Mouse (Mus musculus): ENCODE data around the gene Crtc1.

The Crtc1 gene

GRCm38 (mm10) chr8:70463306-70463705, 23.9 kb upstream of the Crtc1 start:
- DNase-seq (ENCODE audit: extremely low spot score, low read depth, low spot score): no peak

DNA sequence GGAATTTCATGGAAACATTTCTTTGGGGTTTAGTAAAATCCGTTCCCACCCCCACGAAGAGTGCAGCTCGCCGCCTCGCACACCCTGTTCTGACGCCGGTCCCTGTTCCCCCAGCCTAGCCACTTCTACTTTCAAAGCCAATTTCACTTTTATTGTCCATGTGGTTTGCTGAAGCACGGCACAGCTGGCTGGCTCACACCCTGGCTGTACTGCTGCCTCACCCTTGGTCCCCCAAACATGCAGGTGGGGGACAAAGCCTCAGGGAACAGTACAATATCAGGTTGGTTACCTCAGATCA, 23.1 kb upstream of the Crtc1 start:
- DNase-seq (ENCODE audit: extremely low spot score, low read depth, low spot score): no peak

DNA sequence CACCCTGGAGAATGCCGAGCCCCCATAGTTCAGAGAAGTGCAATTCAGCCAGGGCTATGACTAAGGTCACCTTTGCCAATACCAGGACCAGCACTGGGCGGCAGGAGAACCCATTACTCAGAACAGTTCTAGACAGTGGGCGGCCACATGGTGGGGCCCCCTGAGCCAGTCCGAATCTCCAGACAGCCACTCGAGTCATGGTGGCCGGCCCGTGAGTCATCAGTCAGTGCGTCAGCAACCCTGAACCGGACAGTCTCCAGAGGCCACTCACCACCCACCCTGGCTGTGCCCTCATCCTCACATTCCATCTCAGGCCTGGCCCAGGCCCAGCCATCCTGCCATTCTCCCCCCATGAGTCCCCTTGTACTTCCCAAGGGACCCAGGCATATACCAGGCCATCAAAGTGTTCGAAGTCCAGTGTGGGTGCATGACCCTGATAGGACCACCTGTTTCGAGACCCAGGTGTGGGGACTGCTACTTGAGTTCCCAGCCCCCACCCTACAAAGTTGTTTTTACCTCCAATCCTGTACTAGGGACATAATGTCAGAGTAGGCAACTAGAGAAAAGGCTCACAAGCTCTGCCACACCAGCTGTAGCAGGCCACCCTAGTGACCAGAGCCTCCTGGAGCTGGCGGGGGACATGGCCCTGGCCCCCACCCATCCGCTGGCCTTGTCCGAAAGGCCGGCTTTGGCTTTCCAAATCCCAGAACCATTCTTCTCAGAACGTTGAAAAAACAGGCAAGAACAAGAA, 22.6 kb upstream of the Crtc1 start:
- DNase-seq (ENCODE audit: extremely low spot score, low read depth, low spot score): no peak

DNA sequence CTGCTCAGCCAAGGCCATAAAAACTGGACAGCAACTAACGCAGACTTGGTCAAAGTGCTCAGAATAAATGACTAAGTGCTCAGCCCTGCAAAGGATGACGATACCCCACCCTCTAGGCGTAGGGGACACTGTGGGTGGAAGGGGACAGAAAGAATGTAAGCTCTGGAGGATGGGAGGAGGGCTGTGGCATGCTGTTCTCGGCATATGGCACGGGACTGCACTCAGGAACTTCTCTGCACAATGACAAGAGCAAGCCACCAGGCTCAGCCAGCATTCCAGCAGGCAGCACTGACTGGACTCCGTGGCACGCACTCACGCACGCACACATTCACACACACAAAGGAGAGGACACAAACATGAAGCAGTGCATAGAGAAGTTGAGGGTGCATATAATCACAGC, 21.2 kb upstream of the Crtc1 start:
- no peak for DNase-seq (ENCODE audit: extremely low spot score, low read depth, low spot score)

- no peak for DNase-seq (ENCODE audit: extremely low spot score, low read depth, low spot score)
These were observed 20.8 kb upstream of the Crtc1 start for GRCm38 (mm10) chr8:70460199-70460598.

- DNase-seq (ENCODE audit: extremely low spot score, low read depth, low spot score): no peak
These were observed 20.3 kb upstream of the Crtc1 start for GRCm38 (mm10) chr8:70459636-70460035.

DNA sequence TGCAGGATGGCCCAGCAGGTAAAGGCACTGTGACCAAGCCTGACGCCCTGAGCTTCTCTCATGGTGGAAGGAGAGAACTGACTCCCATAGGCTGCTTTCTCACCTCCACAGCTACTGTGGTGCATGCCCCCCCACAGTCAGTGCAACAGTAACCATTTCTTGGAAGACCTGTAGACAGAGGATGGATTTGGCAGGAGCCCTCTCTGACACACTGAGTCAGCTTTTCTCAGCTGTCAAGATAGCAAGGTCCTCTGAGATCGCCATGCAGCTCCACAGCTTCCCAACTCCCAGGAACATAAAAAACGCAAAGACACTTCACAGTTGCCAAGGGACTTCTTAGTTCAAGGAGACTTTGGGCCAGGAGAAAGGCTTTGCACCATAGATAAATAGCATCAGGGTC, 19.1 kb upstream of the Crtc1 start:
- no peak for DNase-seq (ENCODE audit: extremely low spot score, low read depth, low spot score)

- DNase-seq (ENCODE audit: extremely low spot score, low read depth, low spot score): no peak
These were observed 18.5 kb upstream of the Crtc1 start for GRCm38 (mm10) chr8:70457882-70458281.

- DNase-seq (ENCODE audit: extremely low spot score, low read depth, low spot score): no peak
These were observed 17.6 kb upstream of the Crtc1 start for GRCm38 (mm10) chr8:70456996-70457395.

GRCm38 (mm10) chr8:70453852-70454251, 14.5 kb upstream of the Crtc1 start:
- DNase-seq (ENCODE audit: extremely low spot score, low read depth, low spot score): no peak

GRCm38 (mm10) chr8:70452196-70452966, 13.0 kb upstream of the Crtc1 start:
- no peak for DNase-seq (ENCODE audit: extremely low spot score, low read depth, low spot score)

GRCm38 (mm10) chr8:70447639-70448420, 8.5 kb upstream of the Crtc1 start:
- no peak for DNase-seq (ENCODE audit: extremely low spot score, low read depth, low spot score)

- DNase-seq (ENCODE audit: extremely low spot score, low read depth, low spot score): no peak
These were observed 6.6 kb upstream of the Crtc1 start for GRCm38 (mm10) chr8:70445988-70446387.

DNA sequence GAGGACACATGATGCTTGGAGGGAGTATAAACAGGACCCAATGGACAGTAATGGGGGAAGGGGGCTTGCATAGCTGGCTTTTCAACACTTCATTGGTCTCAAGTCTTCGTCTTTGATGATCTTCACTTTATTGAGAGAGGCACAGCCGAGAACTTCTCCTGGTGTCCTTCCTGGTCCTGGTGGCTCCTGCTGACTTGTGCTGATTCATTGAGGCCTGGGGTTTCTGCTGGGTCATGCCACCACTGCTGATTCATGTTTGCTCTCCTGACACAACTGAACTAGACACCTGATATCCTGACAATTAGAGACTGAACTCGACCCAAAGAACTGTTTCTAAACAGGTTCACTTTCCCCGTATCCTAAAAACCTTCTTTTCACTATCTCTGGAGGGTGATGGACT, 3.9 kb upstream of the Crtc1 start:
- DNase-seq (ENCODE audit: extremely low spot score, low read depth, low spot score): no peak

GRCm38 (mm10) chr8:70441565-70441964, 2.2 kb upstream of the Crtc1 start:
- DNase-seq (ENCODE audit: extremely low spot score, low read depth, low spot score): no peak

DNA sequence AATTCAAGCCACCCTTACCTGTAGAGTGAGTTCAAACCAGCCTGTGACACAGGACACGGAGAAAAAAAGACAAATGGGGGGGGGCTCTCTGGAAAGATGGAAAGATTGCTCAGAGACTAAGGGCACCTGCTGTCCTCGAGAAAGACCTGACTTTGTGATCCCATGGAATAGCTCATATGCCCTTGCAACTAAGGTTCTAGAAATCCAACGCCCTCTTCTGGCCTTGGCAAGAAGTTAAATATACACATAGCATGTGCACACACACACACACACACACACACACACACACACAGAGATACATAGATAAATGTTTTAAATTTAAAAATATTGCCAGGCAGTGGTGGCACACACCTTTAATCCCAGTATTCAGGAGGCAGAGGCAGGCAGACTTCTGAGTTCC, 867 bp upstream of the Crtc1 start:
- no peak for DNase-seq (ENCODE audit: extremely low spot score, low read depth, low spot score)

DNA sequence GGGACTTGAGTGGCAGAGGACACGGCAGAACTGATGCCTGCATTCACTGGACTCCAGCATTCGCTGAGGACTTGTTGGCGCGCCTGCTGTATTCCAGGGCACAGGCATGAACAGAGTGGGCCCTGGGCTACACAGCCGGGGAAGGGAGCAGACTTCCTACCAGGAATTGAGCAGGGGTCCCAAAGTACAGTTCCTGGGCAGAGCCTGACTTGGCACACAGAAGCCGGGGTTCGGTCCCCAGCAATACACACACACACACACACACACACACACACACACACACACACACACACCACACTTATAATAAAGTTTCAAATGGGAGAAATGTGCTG, 435 bp upstream of the Crtc1 start:
- no peak for DNase-seq (ENCODE audit: extremely low spot score, low read depth, low spot score)

DNA sequence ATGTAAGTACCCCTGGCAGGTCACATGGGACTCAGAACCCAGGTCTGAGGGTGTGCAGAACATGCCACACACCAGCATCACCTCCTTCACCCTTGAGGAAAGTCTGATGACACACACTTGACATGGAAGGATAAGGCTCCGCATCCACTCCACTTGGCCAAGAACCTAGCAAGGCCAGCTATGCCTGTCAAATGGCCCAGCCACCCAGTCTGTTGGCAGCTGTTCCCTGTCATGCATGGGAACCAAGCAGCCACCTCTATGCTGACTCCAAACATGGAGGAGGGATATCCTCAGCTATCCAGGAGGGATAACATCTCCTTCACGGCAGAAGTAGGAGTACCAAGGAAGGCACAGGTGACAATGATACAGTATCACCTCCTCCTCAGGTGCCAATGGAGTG, 956 bp downstream of the Crtc1 start:
- no peak for DNase-seq (ENCODE audit: extremely low spot score, low read depth, low spot score)

DNA sequence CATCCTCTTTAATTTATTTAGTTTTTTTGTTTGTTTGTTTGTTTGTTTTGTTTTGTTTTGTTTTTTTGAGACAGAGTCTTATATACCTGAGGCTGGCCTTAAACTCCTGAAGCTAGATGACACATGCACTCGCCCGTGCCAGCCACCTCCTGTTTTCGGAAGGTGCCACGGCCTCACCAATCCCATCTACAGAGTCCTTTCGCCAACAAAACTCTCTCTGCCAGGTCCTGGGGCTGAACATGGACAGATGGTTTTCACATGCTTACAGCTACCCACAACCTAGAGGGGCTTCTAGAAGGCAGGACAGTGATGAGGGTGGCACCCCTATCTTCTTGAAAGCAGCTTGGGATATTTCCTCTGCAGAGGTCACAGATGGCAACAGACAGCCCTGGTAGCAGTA, 4.2 kb downstream of the Crtc1 start:
- DNase-seq (ENCODE audit: extremely low spot score, low read depth, low spot score): no peak

DNA sequence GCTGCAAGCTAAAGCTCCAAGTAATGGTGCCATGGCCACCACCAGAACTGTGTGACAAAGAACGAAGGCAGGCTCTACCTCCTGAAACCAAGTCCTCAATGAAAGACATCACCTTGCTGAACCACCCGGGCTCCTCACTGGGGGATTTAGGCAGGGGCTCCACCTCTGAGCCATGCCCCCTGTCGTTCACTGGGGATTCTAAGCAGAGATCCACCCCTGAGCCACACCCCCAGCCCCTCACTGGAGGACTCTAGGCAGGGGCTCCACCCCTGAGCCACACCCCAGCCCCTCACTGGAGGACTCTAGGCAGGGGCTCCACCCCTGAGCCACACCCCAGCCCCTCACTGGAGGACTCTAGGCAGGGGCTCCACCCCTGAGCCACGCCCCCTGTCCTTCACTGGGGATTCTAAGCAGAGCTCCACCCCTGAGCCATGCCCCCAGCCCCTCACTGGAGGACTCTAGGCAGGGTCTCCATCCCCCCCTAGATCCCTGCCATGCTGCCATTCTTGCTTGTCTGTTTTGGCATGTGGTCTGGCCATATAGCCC, 6.3 kb downstream of the Crtc1 start:
- no peak for DNase-seq (ENCODE audit: extremely low spot score, low read depth, low spot score)

- DNase-seq (ENCODE audit: extremely low spot score, low read depth, low spot score): no peak
These were observed 8.2 kb downstream of the Crtc1 start for GRCm38 (mm10) chr8:70431213-70431612.

All from hindlimb bud, embryonic 11.5 days (tissue).